Mouse (Mus musculus): ENCODE results near the gene Pakap.

GRCm38 (mm10) chr4:57579683-57580082 is 11.7 kb downstream of the Pakap start:
- no peak for TF ChIP-seq CTCF (IDR thresholded peaks at IDR 0.05; ENCODE audit: insufficient read depth, low read depth, low read length)
- no peak for TF ChIP-seq POLR2A (IDR thresholded peaks at IDR 0.05; ENCODE audit: insufficient read depth, low read depth, low read length)
